Mouse (Mus musculus) yolk sac, embryonic 10.5 days (tissue): ENCODE results near the gene Prss35.

ENCODE experiments used
- DNase-seq: peaks from one replicate; pipeline ENCODE4 v3.0.0-alpha.2; 2017; ENCODE audit warnings: low spot score

The Prss35 gene

DNA sequence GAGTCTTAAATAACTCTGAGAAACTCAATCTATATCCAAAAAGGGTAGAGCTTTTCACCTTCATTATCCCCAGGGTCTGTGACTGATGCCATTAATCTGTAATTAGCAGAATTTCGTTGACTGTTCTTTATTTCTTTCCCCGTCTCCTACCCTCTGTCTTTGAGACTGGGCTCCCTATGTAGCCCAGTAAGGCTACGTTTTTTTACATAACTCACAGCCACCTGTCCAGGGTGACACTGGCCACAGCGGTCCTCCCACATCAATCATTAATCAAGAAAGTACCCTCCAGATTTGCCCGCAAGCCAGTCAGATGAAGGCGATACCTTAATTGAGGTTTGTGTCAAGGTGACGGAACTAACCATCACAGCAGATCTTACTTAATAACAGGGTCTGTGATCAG, 55.6 kb downstream of the Prss35 start:
- DNase-seq, result no peak

DNA sequence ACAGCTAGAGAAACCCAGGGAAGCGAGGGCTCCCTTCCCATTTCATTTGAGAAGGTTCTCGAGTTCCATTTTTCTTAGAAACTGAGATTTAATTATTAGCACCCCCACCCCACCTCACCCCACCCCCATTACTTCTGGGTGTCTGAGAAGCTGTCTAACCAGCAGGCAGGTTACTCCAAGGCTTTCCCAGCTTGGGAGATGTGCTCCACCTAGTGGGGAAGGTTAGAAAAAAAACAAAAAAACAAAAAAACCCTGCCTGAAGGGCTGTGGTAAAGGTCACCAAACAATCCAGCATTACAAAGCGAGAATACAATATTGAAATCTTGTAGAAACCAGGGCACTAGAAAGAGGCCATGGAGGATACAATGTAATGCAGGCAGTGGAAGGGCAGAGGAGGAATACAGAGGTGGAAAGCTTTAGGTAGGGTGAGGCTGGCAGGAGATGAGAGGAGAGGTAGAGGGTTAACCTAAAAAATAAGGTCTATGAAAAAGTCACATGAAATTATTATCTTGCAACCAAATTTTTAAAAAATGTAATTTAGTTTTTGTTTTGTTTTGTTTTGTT, 57.2 kb downstream of the Prss35 start:
- DNase-seq, result peak; percentile 19
